Mouse (Mus musculus): ENCODE measurements around the gene Klhl31.

The Klhl31 gene

GRCm38 (mm10) chr9:77624171-77624570 lies 12.1 kb upstream of the Klhl31 start:
- DNase-seq (ENCODE audit: low spot score), result no peak

GRCm38 (mm10) chr9:77628676-77629075 lies 7.6 kb upstream of the Klhl31 start:
- no peak for DNase-seq (ENCODE audit: low spot score)

- DNase-seq (ENCODE audit: low spot score), result no peak
Measured at GRCm38 (mm10) chr9:77629708-77630107, 6.6 kb upstream of the Klhl31 start.

- no peak for DNase-seq (ENCODE audit: low spot score)
Measured at GRCm38 (mm10) chr9:77630764-77631163, 5.5 kb upstream of the Klhl31 start.

GRCm38 (mm10) chr9:77632432-77632831 lies 3.9 kb upstream of the Klhl31 start:
- no peak for DNase-seq (ENCODE audit: low spot score)

- no peak for DNase-seq (ENCODE audit: low spot score)
Measured at GRCm38 (mm10) chr9:77636003-77636402, 297 bp upstream of the Klhl31 start.

GRCm38 (mm10) chr9:77637357-77637756 lies 1.1 kb downstream of the Klhl31 start:
- no peak for DNase-seq (ENCODE audit: low spot score)

GRCm38 (mm10) chr9:77645176-77645575 lies 8.9 kb downstream of the Klhl31 start:
- DNase-seq (ENCODE audit: low spot score), result no peak

GRCm38 (mm10) chr9:77651847-77652246 lies 15.5 kb downstream of the Klhl31 start:
- DNase-seq (ENCODE audit: low spot score), result no peak

GRCm38 (mm10) chr9:77653907-77654306 lies 17.6 kb downstream of the Klhl31 start:
- DNase-seq (ENCODE audit: low spot score), result no peak

GRCm38 (mm10) chr9:77655181-77655934 lies 19.1 kb downstream of the Klhl31 start:
- DNase-seq (ENCODE audit: low spot score), result peak; percentile 37

- DNase-seq (ENCODE audit: low spot score), result peak; percentile 12
Measured at GRCm38 (mm10) chr9:77655935-77656288, 19.6 kb downstream of the Klhl31 start.

GRCm38 (mm10) chr9:77662917-77663316 lies 26.6 kb downstream of the Klhl31 start:
- DNase-seq (ENCODE audit: low spot score), result no peak

- DNase-seq (ENCODE audit: low spot score), result no peak
Measured at GRCm38 (mm10) chr9:77670095-77670494, 33.8 kb downstream of the Klhl31 start.

- DNase-seq (ENCODE audit: low spot score), result no peak
Measured at GRCm38 (mm10) chr9:77671004-77671403, 34.7 kb downstream of the Klhl31 start.

- no peak for DNase-seq (ENCODE audit: low spot score)
Measured at GRCm38 (mm10) chr9:77673218-77673617, 36.9 kb downstream of the Klhl31 start.

GRCm38 (mm10) chr9:77673986-77674385 lies 37.7 kb downstream of the Klhl31 start:
- no peak for DNase-seq (ENCODE audit: low spot score)

- DNase-seq (ENCODE audit: low spot score), result no peak
Measured at GRCm38 (mm10) chr9:77684938-77685337, 48.6 kb downstream of the Klhl31 start.

- DNase-seq (ENCODE audit: low spot score), result peak; percentile 29
Measured at GRCm38 (mm10) chr9:77685825-77686500, 49.7 kb downstream of the Klhl31 start.

- no peak for DNase-seq (ENCODE audit: low spot score)
Measured at GRCm38 (mm10) chr9:77692707-77693106, 56.4 kb downstream of the Klhl31 start.

GRCm38 (mm10) chr9:77693405-77693804 lies 57.1 kb downstream of the Klhl31 start:
- no peak for DNase-seq (ENCODE audit: low spot score)

- no peak for DNase-seq (ENCODE audit: low spot score)
Measured at GRCm38 (mm10) chr9:77695586-77695985, 59.3 kb downstream of the Klhl31 start.

GRCm38 (mm10) chr9:77703476-77703875 lies 67.2 kb downstream of the Klhl31 start:
- no peak for DNase-seq (ENCODE audit: low spot score)

GRCm38 (mm10) chr9:77704108-77704507 lies 67.8 kb downstream of the Klhl31 start:
- DNase-seq (ENCODE audit: low spot score), result no peak

Data from testis, postnatal 14 days (tissue).